Mouse (Mus musculus) neutrophil, adult 83 days (primary cell): ENCODE data around the gene Mfsd8. TPM values are rescaled to one million over a fixed set of nuclear protein-coding genes. Genes with fewer than 3 reads are reported as not detected.

Experiments used
- total RNA-seq, 2 experiments: library from RNA; stranded (reverse); gene quantifications; one replicate each; pipeline ENCODE4 v1.2.4; 2023

Gene Mfsd8
- total RNA-seq, result 1 to 10 TPM; 7.1 to 9.5 TPM

DNA sequence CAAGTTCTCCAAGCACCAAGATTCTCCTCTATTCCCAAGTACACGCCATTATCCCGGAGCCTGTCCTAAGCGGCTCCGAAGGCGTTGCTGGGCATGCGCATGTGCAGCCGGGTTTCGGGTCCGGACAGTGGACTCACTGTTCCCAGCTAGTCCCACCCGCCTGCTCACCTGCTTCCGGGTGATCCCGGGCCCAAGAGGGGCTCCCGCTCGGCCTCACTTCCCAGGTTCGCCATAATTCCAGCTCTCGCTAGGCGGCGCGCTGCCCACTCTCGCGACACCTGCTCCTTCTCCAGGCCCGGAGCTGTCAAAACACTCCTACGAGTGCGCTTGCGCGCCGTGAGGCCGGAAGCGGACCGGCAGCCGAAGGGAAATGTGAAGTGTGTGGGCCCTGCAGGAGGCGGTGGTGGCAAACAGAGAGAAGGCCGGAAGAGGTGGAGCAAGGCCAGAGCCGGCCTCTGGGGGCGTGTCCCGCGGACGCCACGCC lies at the start of gene Mfsd8:
Mfsd8 (minus strand) TSS at position 414 of the 484 bp plus-strand sequence.

DNA sequence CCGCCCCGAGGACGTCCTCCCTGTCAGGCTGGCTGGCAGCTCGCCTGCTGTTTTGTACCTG lies 101 bp upstream of the Mfsd8 start, which contains the start of gene Abhd18:
Abhd18 (plus strand) TSS at position 14 of the 61 bp plus-strand sequence.

DNA sequence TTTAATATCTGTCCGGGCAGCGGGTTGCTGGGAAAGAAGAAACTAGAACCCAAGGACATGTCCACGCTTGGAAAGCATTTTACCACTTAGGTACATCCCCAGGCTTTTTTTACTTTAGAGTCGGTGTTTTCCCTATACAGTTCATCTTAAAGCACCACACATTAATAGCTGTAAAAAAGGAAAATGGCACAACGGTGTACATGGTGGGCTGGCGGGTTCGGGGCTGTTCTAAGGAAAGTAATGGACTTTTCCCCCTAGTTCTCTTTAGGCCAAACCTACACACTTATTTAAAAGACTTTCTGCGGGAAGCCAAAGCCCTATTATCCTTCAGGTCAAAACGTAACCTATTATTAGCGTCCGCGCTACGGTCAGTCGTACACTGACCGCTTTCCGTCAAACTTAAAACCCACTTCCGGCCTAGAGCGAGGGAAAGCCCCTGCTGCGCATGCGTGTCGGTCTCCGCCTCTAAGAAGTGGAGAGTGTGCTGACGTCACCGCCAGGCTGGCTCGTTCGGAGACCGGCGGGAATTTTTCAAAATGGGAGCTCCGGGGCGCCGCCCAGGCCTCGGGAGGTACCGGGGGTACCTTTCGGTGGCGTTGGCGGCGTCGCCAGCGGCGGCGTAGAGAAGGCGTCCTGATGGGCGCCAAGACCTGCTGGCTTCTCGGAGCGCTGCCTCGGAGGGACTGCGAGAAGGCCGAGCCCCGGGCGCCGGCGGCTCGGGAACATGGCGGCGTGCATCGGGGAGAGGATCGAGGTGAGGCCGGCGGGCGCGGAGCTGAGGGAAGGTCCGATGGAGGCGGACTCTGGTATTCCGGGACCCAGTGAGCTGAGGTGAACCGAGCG lies 46.9 kb downstream of the Mfsd8 start, which contains the start of gene Plk4:
Plk4 (plus strand) TSS at position 490 of the 843 bp plus-strand sequence.

Other genes starting within 250 kb of the Mfsd8 start
- not detected for gene Slc25a31, start 138.0 kb downstream of the Mfsd8 start, total RNA-seq
- 10 to 100 TPM; 31.6 to 32.7 TPM for gene Hspa4l, start 102.4 kb downstream of the Mfsd8 start, total RNA-seq
- gene Plk4, start 46.9 kb downstream of the Mfsd8 start, total RNA-seq, result 10 to 100 TPM; 46.5 to 49.0 TPM
- gene Abhd18, start 84 bp upstream of the Mfsd8 start, total RNA-seq, result 1 to 10 TPM; 5.5 to 6.5 TPM
- under 1 TPM in 1 of 2 experiments, not detected in 1; 0.18 TPM for gene 1700034I23Rik, start 55.7 kb upstream of the Mfsd8 start, total RNA-seq
- 10 to 100 TPM; 20.7 to 25.6 TPM for gene Larp1b, start 102.9 kb upstream of the Mfsd8 start, total RNA-seq
- 10 to 100 TPM; 13.2 to 16.9 TPM for gene Pgrmc2, start 236.2 kb upstream of the Mfsd8 start, total RNA-seq